Mouse (Mus musculus) G1E (cell line): Measurements from ENCODE around the gene Vps9d1. TPM values are rescaled to one million over a fixed set of nuclear protein-coding genes. Genes with fewer than 3 reads are reported as not detected.

Experiments used
- ATAC-seq: 2 replicates; pipeline ENCODE4 v1.8.0; 2016; ENCODE audit warnings: mild to moderate bottlenecking; ENCODE audit not compliant: insufficient number of reproducible peaks, poor library complexity, low FRiP score, severe bottlenecking; ENCODE audit errors: extremely low read depth
- DNase-seq: peaks from one replicate; pipeline ENCODE4 v3.0.0; 2012; ENCODE audit warnings: low spot score
- H3K27me3 ChIP-seq: 2 replicates; pipeline ENCODE4 v1.6.1; 2012; ENCODE audit warnings: mild to moderate bottlenecking, low read length, inconsistent platforms; ENCODE audit not compliant: insufficient read depth
- H3K36me3 ChIP-seq: replicated peaks from 2 replicates; pipeline ENCODE3; 2012; ENCODE audit warnings: mild to moderate bottlenecking, inconsistent platforms
- H3K4me1 ChIP-seq: 2 replicates; pipeline ENCODE4 v1.6.1; 2012; ENCODE audit warnings: low read depth, low read length, inconsistent platforms, mixed read lengths; ENCODE audit not compliant: insufficient read depth
- H3K4me3 ChIP-seq: 2 replicates; pipeline ENCODE4 v1.5.1; 2012; ENCODE audit warnings: low read depth, mild to moderate bottlenecking, inconsistent platforms, low read length, moderate library complexity, mixed read lengths
- H3K9me3 ChIP-seq: replicated peaks from 2 replicates; pipeline ENCODE4 v1.6.1; 2012; ENCODE audit warnings: inconsistent platforms
- CTCF ChIP-seq: IDR thresholded peaks from 2 replicates; pipeline ENCODE4 v1.5.1; 2012; ENCODE audit warnings: low read depth, low read length, inconsistent platforms, mixed read lengths
- GATA1 ChIP-seq: IDR thresholded peaks from 2 replicates; pipeline ENCODE4 v1.6.1; 2012; ENCODE audit warnings: borderline replicate concordance, low read length, inconsistent platforms, mixed read lengths
- GATA2 ChIP-seq: IDR thresholded peaks from 2 replicates; pipeline ENCODE4 v1.6.1; 2012; ENCODE audit warnings: low read depth, low read length, inconsistent platforms, borderline replicate concordance
- POLR2AphosphoS5 ChIP-seq: IDR thresholded peaks from 2 replicates; pipeline ENCODE4 v1.6.1; 2012; ENCODE audit warnings: low read depth, low read length, inconsistent platforms; ENCODE audit not compliant: insufficient replicate concordance
- TAL1 ChIP-seq: conservative IDR thresholded peaks from 2 replicates; pipeline ENCODE4 v1.6.1; 2012; ENCODE audit warnings: low read depth, low read length, inconsistent platforms, mixed read lengths
- polyA plus RNA-seq: library from polyadenylated mRNA; stranded (reverse); fragments of >175 nt; gene quantifications from 2 replicates; pipeline ENCODE4 v1.2.3, GENCODE M21; 2012
- total RNA-seq, 2 experiments: library from RNA; stranded (forward) in 1 of 2; stranded (reverse) in 1 of 2; fragments of 200-1000 nt in 1 of 2; fragments of >200 nt in 1 of 2; fragmentation: Nextera tagmentation in 1 of 2; gene quantifications; 2 replicates each; pipeline ENCODE4 v1.2.3; 2014 to 2017

The Vps9d1 gene
- total and polyA plus RNA-seq, 3 experiments = 8.7 to 69.5 (median 11.1) TPM

GRCm38 (mm10) chr8:123245543-123245942 lies 8.6 kb downstream of the Vps9d1 start:
- Histone ChIP-seq H3K27me3 (no peaks in the 10 kb centered on the region), H3K4me1 (no peaks in the 10 kb centered on the region), H3K4me3 (no peak overlapping the region), H3K36me3 (peaks cover 89% of the 10 kb centered on the region), H3K9me3 (no peaks in the 10 kb centered on the region)
- DNase-seq (no peak), ATAC-seq (no peak)
- TF ChIP-seq POLR2AphosphoS5 (no peak), CTCF (no peak), TAL1 (no peak), GATA1 (no peak), GATA2 (no peak)

GRCm38 (mm10) chr8:123244382-123244781 lies 9.8 kb downstream of the Vps9d1 start:
- Histone ChIP-seq H3K4me3 (no peak overlapping the region), H3K36me3 (peaks cover 80% of the 10 kb centered on the region), H3K27me3 (peaks cover 3% of the 10 kb centered on the region), H3K4me1 (no peaks in the 10 kb centered on the region), H3K9me3 (no peaks in the 10 kb centered on the region)
- ATAC-seq (no peak), DNase-seq (no peak)
- no peak for TF ChIP-seq TAL1
- no peak for TF ChIP-seq POLR2AphosphoS5
- TF ChIP-seq CTCF = no peak
- TF ChIP-seq GATA2 = no peak
- no peak for TF ChIP-seq GATA1

DNA sequence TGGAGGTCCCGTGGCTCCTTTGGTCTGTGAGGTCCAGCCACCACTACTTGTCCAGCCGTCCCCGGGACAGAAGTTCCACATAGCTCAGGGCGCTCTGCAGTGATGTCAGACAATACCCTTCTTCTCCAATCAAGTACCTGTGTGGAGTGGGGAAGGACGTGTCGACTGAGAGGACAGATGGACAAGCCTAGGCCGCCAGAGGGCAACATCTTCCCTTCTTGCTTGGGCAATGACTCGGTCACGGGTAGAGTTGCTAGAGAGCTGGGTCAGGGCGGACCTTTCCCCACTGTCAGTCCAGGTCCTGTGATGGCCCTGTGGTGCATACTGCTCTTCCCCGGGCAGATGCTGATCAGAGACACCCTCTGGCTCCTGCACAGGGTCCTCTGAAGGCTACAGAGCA lies 11.1 kb downstream of the Vps9d1 start:
- Histone ChIP-seq H3K4me3 (no peak overlapping the region), H3K27me3 (peaks cover 3% of the 10 kb centered on the region), H3K36me3 (peaks cover 66% of the 10 kb centered on the region), H3K4me1 (no peaks in the 10 kb centered on the region), H3K9me3 (no peaks in the 10 kb centered on the region)
- no peak for TF ChIP-seq GATA1
- TF ChIP-seq POLR2AphosphoS5 = no peak
- no peak for TF ChIP-seq TAL1
- TF ChIP-seq CTCF = no peak
- no peak for TF ChIP-seq GATA2
- ATAC-seq (no peak), DNase-seq (no peak)

DNA sequence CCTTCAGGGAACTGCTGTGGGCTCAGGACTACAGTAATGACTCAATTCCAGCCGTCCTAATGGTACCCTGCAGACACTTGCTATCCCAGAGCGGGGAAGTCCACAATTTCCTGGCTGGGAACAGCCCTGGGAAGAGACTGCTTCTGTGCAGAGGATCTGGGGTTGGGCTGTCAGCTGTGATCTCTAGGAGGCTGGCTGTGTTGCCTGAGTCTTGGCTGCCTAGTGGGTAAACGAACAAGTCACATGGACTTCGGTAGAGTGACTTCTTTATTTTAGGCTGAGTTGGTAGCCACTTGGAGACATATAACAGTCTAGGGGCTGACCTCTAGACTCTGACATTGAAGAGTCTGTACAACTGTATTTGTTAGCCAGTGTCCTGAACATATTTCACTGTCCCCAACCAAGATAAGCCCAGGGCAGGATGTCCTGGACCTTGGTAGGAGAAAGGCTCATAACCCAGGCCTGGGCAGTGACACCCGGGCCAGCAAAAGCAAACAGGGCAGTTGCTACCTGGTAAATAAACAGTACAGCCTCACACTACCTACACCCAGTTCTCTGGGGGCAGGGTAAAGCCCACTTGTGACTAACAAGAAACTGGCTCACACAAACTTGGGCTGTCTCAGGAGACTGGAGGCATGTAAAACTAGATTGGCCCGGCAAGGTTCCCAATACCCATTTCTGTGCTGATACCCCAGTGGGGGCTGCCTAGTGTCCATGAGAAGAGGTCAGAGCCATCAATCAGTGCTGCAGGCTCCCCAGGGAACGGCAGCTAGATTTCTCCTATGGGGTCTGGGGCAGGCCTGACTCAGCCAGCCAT lies 11.8 kb downstream of the Vps9d1 start:
- ATAC-seq (no peak), DNase-seq (no peak)
- Histone ChIP-seq H3K4me3 (no peak overlapping the region), H3K36me3 (peaks cover 59% of the 10 kb centered on the region), H3K27me3 (peaks cover 3% of the 10 kb centered on the region), H3K4me1 (no peaks in the 10 kb centered on the region), H3K9me3 (no peaks in the 10 kb centered on the region)
- no peak for TF ChIP-seq POLR2AphosphoS5
- no peak for TF ChIP-seq TAL1
- no peak for TF ChIP-seq GATA1

GRCm38 (mm10) chr8:123239398-123239797 lies 14.8 kb downstream of the Vps9d1 start:
- Histone ChIP-seq H3K4me1 (peaks cover 27% of the 10 kb centered on the region), H3K36me3 (peaks cover 30% of the 10 kb centered on the region), H3K27me3 (peaks cover 26% of the 10 kb centered on the region), H3K4me3 (no peak overlapping the region), H3K9me3 (no peaks in the 10 kb centered on the region)
- no peak for DNase-seq
- no peak for ATAC-seq
- TF ChIP-seq POLR2AphosphoS5 (no peak), CTCF (no peak), GATA1 (no peak)

GRCm38 (mm10) chr8:123235520-123236497 lies 18.3 kb downstream of the Vps9d1 start, which contains the start of gene Spata2l:
Gene Spata2l, minus strand, starts transcription at chr8:123236233.
- Histone ChIP-seq H3K9me3 (no peaks in the 10 kb centered on the region), H3K4me3 (peak within 1 kb of the TSS; percentile 74), H3K36me3 (peaks cover 34% of the 10 kb centered on the region), H3K4me1 (peaks cover 41% of the 10 kb centered on the region), H3K27me3 (peaks cover 30% of the 10 kb centered on the region)
- DNase-seq (peak; percentile 92), ATAC-seq (peak; percentile 92)
- TF ChIP-seq POLR2AphosphoS5 = no peak
- no peak for TF ChIP-seq CTCF
- TF ChIP-seq GATA2 = no peak
- TF ChIP-seq TAL1 = no peak
- TF ChIP-seq GATA1 = no peak
